Mouse (Mus musculus) megakaryocyte, embryonic 14.5 days (primary cell): ENCODE measurements around the gene Il1r1. TPM values are rescaled to one million over a fixed set of nuclear protein-coding genes. Genes with fewer than 3 reads are reported as not detected.

Experiments
- H3K27me3 ChIP-seq: replicated peaks from 2 replicates; pipeline ENCODE3; 2012; ENCODE audit warnings: inconsistent platforms
- H3K36me3 ChIP-seq: replicated peaks from 2 replicates; pipeline ENCODE3; 2012; ENCODE audit warnings: low read length, inconsistent platforms, mixed read lengths
- H3K4me1 ChIP-seq: 2 replicates; pipeline ENCODE4 v1.6.1; 2012; ENCODE audit warnings: inconsistent platforms
- H3K4me3 ChIP-seq: replicated peaks from 2 replicates; pipeline ENCODE3; 2012; ENCODE audit warnings: moderate library complexity, mild to moderate bottlenecking, inconsistent platforms
- H3K9me3 ChIP-seq: 2 replicates; pipeline ENCODE4 v1.6.1; 2012; ENCODE audit warnings: inconsistent platforms
- FLI1 ChIP-seq: IDR thresholded peaks from 2 replicates; pipeline ENCODE4 v1.6.1; 2012; ENCODE audit warnings: low read length, inconsistent platforms, mixed read lengths
- GATA1 ChIP-seq: IDR thresholded peaks from 3 replicates; pipeline ENCODE4 v1.6.1; 2012; ENCODE audit warnings: mixed read lengths, low read length, inconsistent platforms, borderline replicate concordance
- polyA plus RNA-seq: library from polyadenylated mRNA; stranded (reverse); fragments of >175 nt; gene quantifications from 2 replicates; pipeline ENCODE4 v1.2.3, GENCODE M21; 2012; ENCODE audit warnings: low replicate concordance; ENCODE audit not compliant: insufficient read depth

The Il1r1 gene
- polyA plus RNA-seq, 1 experiment = 0.07 TPM

DNA sequence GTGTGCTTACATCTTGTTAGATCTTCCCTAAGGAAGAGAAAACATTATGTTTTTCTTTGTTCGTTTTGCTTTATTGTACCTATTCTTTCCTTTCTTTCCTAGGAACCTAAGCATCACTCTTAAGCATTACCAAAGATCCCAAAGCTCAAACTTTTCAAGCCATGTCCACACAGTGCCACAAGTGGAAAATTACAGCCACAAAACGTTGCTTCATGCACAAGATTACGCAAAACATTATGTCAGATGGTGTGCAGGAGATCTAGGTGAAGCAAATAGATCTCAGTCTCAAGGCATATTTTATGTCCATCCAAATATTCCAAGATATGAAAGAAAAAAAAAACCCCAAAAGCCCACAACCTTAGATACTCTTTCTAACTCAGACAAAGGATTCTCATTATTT lies 4.2 kb downstream of the Il1r1 start:
- Histone ChIP-seq H3K27me3 (no peaks in the 10 kb centered on the region), H3K36me3 (no peaks in the 10 kb centered on the region), H3K4me3 (no peak overlapping the region), H3K4me1 (peaks cover 9% of the 10 kb centered on the region; the same call in 1 of the 2 replicates), H3K9me3 (no peaks in the 10 kb centered on the region)
- TF ChIP-seq GATA1 (no peak), FLI1 (no peak)

DNA sequence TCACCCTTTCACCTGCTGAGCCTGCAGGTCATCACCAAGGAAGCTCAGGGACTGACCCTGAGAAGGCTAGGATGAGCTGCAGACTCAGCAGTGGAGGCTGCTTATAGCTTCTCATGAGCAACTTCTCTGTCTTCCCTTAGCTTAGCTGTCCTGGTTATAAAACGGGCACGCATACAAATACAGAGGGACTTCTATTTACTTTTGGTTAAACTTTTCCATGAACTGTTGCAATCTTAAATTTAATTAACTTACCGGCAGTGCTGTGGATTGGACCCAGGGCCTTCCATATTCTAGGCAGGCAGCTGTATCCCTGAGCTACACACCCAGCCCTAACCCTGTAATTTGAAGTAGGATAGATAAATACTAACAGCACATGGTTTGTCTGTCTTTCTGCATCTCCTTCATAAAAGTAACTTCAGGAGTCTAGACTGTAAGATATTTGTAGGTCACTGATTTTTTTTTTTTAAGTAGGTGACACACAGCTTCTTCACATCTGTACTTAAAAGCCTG lies 4.9 kb downstream of the Il1r1 start:
- Histone ChIP-seq H3K27me3 (no peaks in the 10 kb centered on the region), H3K36me3 (no peaks in the 10 kb centered on the region), H3K4me3 (no peak overlapping the region), H3K4me1 (peaks cover 9% of the 10 kb centered on the region; the same call in 1 of the 2 replicates), H3K9me3 (no peaks in the 10 kb centered on the region)
- no peak for TF ChIP-seq GATA1
- TF ChIP-seq FLI1 = no peak

DNA sequence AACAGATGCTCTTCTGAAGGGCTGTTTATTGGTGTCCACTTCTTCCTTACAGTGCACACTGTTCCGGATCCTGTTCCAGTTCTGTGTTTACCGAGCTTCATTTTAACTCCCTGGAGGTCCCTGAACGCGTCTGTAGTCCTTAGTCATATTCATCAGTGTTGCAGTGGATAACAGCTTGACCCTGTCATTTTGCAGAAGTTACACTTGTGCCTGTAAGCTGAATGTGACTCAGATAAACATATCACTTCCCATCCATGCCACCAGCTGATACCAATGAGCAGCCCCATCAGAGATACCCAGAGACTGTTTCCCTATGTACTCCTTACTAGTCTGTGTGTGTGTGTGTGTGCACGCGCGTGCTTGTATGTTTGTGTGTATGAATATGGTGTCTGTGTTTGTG lies 5.5 kb downstream of the Il1r1 start:
- Histone ChIP-seq H3K4me1 (peaks cover 9% of the 10 kb centered on the region; the same call in 1 of the 2 replicates), H3K9me3 (no peaks in the 10 kb centered on the region), H3K4me3 (peak overlapping the region; percentile 28), H3K27me3 (no peaks in the 10 kb centered on the region), H3K36me3 (no peaks in the 10 kb centered on the region)
- no peak for TF ChIP-seq FLI1
- no peak for TF ChIP-seq GATA1

DNA sequence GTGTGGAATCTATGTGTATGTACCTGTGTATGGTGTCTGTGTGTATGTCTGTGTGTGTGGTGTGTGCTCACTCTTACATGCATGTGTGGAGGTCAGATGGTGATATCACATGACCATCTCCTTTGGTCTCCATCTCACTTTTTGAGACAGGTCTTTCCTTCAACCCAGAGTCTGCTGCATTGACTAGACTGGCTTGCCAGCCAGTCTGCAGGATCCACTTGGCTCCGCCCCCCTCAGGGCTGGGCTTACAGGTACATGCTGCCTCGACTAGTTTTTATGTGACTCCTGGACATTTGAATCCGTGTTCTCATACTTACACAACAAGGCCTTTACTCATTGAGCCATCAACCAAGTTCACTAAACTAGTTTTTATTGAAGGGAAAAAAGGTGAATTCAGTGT lies 6.2 kb downstream of the Il1r1 start:
- peaks cover 9% of the 10 kb centered on the region; the same call in 1 of the 2 replicates for H3K4me1 ChIP-seq
- TF ChIP-seq FLI1 (no peak), GATA1 (no peak)

DNA sequence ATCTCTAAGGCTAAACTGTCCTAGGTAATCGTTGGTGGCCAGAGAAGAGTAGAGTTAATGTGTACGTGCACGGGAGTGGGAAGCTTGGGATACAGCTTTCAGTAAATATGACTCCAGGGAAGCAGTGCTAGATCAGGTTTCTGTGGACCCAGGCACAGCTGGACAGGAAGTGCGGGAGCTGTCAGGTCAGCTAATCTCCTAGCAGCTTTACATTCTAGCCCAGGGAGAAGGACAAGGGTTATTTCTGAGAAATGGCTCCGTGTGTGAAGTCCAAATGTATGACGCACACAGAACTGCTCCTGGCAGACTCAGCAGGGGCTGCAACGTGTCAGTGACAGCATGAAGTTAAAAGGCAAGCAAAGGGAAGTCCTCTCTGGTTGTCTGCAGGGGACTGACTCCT lies 8.3 kb downstream of the Il1r1 start:
- no peak for TF ChIP-seq GATA1
- TF ChIP-seq FLI1 = no peak
- peaks cover 9% of the 10 kb centered on the region; the same call in 1 of the 2 replicates for H3K4me1 ChIP-seq
- H3K36me3 ChIP-seq = no peaks in the 10 kb centered on the region
- H3K9me3 ChIP-seq = no peaks in the 10 kb centered on the region
- H3K27me3 ChIP-seq = no peaks in the 10 kb centered on the region
- H3K4me3 ChIP-seq = no peak overlapping the region

More for the DNA sequence above, 6.2 kb downstream of the Il1r1 start:
- Histone ChIP-seq H3K9me3 (no peaks in the 10 kb centered on the region), H3K27me3 (no peaks in the 10 kb centered on the region), H3K4me3 (no peak overlapping the region), H3K36me3 (no peaks in the 10 kb centered on the region)

DNA sequence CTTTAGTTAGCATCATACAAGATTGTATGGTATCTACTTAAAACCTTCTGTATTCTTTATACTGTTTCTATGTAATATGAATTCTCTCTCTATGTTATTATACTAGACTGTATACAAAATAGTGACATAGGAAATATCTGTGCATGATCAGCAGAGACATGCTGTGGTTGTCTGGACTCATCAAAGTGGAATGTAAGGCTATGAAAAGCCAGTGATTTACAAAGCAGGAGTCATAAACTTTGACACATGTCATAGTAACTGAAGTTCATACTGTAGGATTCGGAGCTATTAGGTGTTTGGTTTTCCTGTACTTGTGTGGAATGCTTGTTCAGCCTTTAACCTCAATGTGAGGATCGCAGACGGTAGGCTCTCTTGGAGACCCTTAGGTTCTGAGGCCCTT lies 8.7 kb downstream of the Il1r1 start:
- no peak for TF ChIP-seq FLI1
- TF ChIP-seq GATA1 = no peak
- no peaks in the 10 kb centered on the region for H3K27me3 ChIP-seq
- no peaks in the 10 kb centered on the region for H3K36me3 ChIP-seq

DNA sequence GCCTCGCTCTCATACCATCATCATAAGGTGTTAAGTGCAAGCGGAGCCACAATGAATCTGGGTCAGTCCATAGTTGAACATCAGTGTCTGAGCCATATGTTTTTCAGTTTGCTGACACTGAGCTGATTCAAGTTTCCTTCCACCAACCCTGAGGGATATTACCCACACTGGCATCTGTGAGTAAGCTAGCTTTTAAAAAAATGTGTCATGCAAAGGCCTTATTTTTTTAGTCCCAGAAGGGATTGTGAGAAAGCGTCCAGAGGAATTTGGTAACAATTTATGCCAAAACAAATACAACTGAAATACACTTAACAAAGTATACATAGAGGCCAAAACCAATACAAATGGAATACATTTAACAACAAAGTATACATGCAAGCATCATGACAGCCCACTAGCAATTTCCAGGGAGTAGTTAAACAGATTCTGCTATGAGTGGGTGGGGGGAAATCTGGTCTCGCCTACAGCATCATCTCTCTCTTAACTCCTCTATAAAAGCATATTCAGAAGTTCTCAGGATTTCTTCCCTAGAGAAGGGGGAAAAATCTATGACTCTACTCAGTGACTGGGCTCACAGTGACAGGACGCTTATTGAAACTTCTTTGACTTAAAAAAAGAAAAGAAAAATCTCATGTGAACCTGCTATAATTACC lies 10.8 kb downstream of the Il1r1 start:
- Histone ChIP-seq H3K27me3 (no peaks in the 10 kb centered on the region), H3K36me3 (no peaks in the 10 kb centered on the region), H3K9me3 (no peaks in the 10 kb centered on the region), H3K4me3 (no peak overlapping the region), H3K4me1 (peaks cover 3% of the 10 kb centered on the region; the same call in 1 of the 2 replicates)
- no peak for TF ChIP-seq FLI1

More for the DNA sequence above, 8.7 kb downstream of the Il1r1 start:
- H3K4me3 ChIP-seq = no peak overlapping the region
- peaks cover 9% of the 10 kb centered on the region; the same call in 1 of the 2 replicates for H3K4me1 ChIP-seq
- H3K9me3 ChIP-seq = no peaks in the 10 kb centered on the region

DNA sequence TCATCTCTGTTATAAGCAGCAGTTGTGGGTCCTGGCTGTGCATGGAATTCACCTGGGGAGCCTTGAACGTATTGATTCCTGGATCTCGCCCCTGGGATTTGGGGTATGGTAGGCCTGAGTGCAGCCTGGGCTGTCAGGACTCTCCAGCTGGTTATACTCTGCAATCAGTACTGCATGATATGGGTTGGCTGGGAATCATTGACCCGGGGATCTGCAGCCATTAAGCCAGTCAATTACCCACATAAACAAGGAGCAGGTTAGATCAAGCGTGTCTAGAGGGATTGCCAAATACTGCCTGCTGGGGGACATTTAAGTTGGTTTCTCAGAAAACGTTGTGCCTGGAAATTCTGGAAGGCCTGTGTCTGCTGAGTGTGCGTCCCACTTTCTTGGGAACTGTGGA lies 11.8 kb downstream of the Il1r1 start:
- no peaks in the 10 kb centered on the region for H3K4me1 ChIP-seq
- no peaks in the 10 kb centered on the region for H3K36me3 ChIP-seq
- H3K27me3 ChIP-seq = no peaks in the 10 kb centered on the region
- TF ChIP-seq FLI1 (no peak), GATA1 (no peak)
- H3K4me3 ChIP-seq = no peak overlapping the region
- H3K9me3 ChIP-seq = no peaks in the 10 kb centered on the region

DNA sequence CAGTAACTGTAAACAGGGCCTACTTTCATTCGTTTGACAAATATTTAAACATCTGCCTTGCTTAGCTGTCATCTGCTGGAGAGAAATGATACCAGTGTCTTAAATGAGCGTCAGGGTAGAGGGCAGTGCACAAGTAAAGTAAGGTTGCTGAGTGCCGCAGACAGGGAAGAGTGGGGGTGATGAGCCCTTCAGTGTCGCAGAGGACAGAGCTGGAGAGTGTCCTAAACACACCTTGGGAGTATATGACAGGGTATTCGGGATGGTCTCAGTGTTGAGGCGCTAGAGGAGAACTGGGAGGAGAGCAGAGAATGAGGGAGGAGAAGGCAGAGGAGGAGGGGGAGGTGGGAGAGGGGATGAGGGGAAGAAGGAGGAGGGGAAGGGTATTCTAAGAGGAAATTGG lies 12.2 kb downstream of the Il1r1 start:
- H3K4me3 ChIP-seq = no peak overlapping the region
- no peak for TF ChIP-seq GATA1
- no peak for TF ChIP-seq FLI1
- no peaks in the 10 kb centered on the region for H3K27me3 ChIP-seq
- no peaks in the 10 kb centered on the region for H3K9me3 ChIP-seq
- no peaks in the 10 kb centered on the region for H3K36me3 ChIP-seq
- no peaks in the 10 kb centered on the region for H3K4me1 ChIP-seq

DNA sequence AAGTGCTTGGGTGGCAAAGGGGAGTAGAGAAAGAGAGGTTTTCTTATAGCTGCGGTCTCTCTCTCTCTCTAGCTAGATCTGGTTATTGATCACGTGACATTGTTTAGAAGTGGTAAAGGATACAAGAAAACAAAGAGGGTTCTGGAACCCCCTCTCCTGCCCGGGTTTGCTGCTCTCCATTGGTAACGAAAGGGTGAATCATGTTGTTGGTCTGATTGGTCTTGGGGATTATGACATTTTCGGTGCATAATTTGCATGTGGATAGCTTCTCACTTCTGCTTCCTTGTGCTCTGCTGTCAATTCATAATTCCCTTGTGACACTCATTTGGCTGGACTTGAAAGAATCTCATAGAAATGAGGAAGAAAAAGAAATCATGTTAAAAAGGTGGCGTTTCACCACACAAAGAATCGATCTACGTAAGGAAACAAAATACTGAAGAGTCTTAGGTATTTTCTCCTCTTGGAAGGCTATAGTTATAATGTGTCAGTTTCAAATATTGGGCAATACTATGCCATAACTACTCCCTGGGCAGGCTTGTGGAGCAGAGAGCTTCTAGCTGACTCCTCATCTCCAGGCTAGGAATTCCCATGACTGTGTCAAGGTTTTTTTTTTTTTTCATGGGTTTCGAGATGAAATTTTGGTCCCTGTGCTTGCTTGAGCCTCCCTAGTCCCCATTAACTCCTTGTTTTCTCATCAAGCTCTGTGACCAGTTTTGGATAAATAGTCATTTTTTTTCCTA lies 15.6 kb downstream of the Il1r1 start:
- no peaks in the 10 kb centered on the region for H3K36me3 ChIP-seq
- H3K27me3 ChIP-seq = no peaks in the 10 kb centered on the region

More for the DNA sequence above, 15.6 kb downstream of the Il1r1 start:
- no peaks in the 10 kb centered on the region for H3K9me3 ChIP-seq
- no peak overlapping the region for H3K4me3 ChIP-seq
- no peaks in the 10 kb centered on the region for H3K4me1 ChIP-seq
- TF ChIP-seq GATA1 (no peak), FLI1 (no peak)
